Mouse (Mus musculus) forebrain, embryonic 10.5 days (tissue): Measurements from ENCODE around the gene Ralgapa2. TPM values are rescaled to one million over a fixed set of nuclear protein-coding genes. Genes with fewer than 3 reads are reported as not detected.
A peak's percentile ranks its signal among the peaks of the same experiment; 100 is the strongest.

Experiments used
- DNase-seq: peaks from one replicate; pipeline ENCODE4 v3.0.0-alpha.2; 2017; ENCODE audit warnings: low spot score; ENCODE audit errors: extremely low spot score
- H3K27ac ChIP-seq: fragments of 300-500 bp; sonication (generic); 2 replicates; pipeline ENCODE4 v1.5.1; 2016; ENCODE audit warnings: mild to moderate bottlenecking
- H3K27me3 ChIP-seq: fragments of 300-500 bp; sonication (generic); 2 replicates; pipeline ENCODE4 v1.6.1; 2016; ENCODE audit warnings: mild to moderate bottlenecking; ENCODE audit not compliant: poor library complexity, severe bottlenecking
- H3K36me3 ChIP-seq: fragments of 300-500 bp; sonication (generic); replicated peaks from 2 replicates; pipeline ENCODE4 v1.6.1; 2016; ENCODE audit warnings: mild to moderate bottlenecking, moderate library complexity
- H3K4me1 ChIP-seq: fragments of 300-500 bp; sonication (generic); 2 replicates; pipeline ENCODE4 v1.6.1; 2016
- H3K4me3 ChIP-seq: fragments of 300-500 bp; sonication (generic); 2 replicates; pipeline ENCODE4 v1.5.1; 2016; ENCODE audit warnings: mild to moderate bottlenecking, moderate library complexity
- H3K9me3 ChIP-seq: fragments of 300-500 bp; sonication (generic); 2 replicates; pipeline ENCODE4 v1.6.1; 2016; ENCODE audit warnings: mild to moderate bottlenecking, moderate library complexity
- WGBS: fragments of 180-500 bp; shearing (Covaris S2); methylation state at CpG from one replicate; pipeline ENCODE4 v1.1.7; 2016; 5-methylcytosine and 5-hydroxymethylcytosine counted together
- polyA plus RNA-seq: library from polyadenylated mRNA; unstranded; fragments of >200 nt; fragmentation: Nextera tagmentation; extraction: Ambion mirVana; gene quantifications from 2 replicates; pipeline ENCODE4 v1.2.1, GENCODE M21; 2016

Ralgapa2 gene
- 9.9 and 12.3 TPM in 2 replicates for polyA plus RNA-seq

DNA sequence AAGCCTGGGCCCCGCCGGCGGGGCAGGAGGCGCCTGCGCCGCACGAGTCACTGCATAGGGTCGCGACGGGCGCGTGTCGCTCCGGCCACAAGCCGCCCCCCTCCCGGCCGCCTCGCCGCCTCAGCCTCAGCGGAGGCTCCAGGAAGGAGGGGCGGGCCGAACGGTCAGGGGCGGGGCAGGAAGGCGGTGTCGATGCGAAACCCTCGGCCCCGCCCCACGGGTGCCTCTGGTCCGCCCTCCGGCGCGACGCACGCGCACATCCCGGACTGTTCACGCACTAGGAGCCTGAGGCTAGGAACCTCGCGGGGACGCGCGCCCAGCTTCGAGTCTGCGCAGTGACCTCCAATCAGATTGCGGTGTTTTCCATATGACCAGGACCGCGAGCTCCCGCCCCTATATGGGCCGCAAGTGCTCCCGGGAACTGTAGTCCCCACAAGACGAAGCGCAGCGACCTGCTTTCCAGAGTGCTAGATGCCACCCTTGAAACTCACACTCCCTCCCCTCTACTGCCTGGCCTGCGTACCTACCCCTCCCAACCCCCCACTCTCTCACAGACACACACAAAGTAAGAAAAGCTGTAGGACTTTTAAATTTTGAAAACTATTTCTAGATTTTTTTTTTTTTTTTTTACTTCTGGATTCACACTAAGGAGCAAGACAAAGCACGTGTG, at the start of gene Ralgapa2:
Ralgapa2 (minus strand) TSS at position 434 of the 670 bp plus-strand sequence.
- H3K4me1 ChIP-seq, result peaks cover 35% of the 10 kb centered on the region
- WGBS, result 1% methylated on average over 46 of the region's 57 CpGs
- H3K27ac ChIP-seq, result peak within 1 kb of the TSS; percentile 94
- no peaks in the 10 kb centered on the region for H3K27me3 ChIP-seq
- H3K4me3 ChIP-seq, result peak within 1 kb of the TSS; percentile 89
- peak; percentile 99 for DNase-seq
- H3K9me3 ChIP-seq, result no peaks in the 10 kb centered on the region
- H3K36me3 ChIP-seq, result no peaks in the 10 kb centered on the region

DNA sequence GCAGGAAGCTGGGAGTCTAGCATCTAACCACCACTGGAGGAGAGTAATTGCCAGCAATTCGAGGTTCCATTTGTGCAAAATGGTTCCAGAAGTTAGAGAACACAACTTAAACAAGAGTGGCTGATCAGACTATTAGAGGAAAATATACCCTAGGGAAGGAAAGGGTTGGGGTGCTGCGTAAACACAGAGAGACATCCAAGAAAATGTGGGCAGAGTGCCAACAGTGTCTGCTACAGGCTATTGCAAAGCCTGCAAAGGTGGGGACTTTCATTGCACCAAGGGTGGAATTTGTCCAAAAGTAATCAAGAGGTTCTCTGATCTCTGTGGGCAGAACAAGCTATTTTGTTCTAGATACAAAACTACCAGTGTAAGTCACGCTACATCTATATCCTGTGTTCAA, 49.4 kb upstream of the Ralgapa2 start:
- Histone ChIP-seq H3K9me3 (no peaks in the 10 kb centered on the region), H3K4me3 (no peak overlapping the region), H3K4me1 (peaks cover 8% of the 10 kb centered on the region; the same call in 1 of the 2 replicates), H3K27me3 (no peaks in the 10 kb centered on the region), H3K27ac (no peak overlapping the region), H3K36me3 (no peaks in the 10 kb centered on the region)
- WGBS, result 88% methylated on average over 3 of the region's 3 CpGs
- DNase-seq, result no peak

GRCm38 (mm10) chr2:146560633-146561043, 48.5 kb upstream of the Ralgapa2 start:
- peaks cover 8% of the 10 kb centered on the region; the same call in 1 of the 2 replicates for H3K4me1 ChIP-seq
- H3K27ac ChIP-seq, result no peak overlapping the region
- WGBS, result 85% methylated on average over 4 of the region's 4 CpGs
- H3K9me3 ChIP-seq, result no peaks in the 10 kb centered on the region
- H3K27me3 ChIP-seq, result no peaks in the 10 kb centered on the region
- no peaks in the 10 kb centered on the region for H3K36me3 ChIP-seq
- H3K4me3 ChIP-seq, result no peak overlapping the region
- no peak for DNase-seq

- Histone ChIP-seq H3K4me1 (0 out of 2 replicates have a peak, but pooled peaks cover 2% of the 10 kb centered on the region), H3K9me3 (no peaks in the 10 kb centered on the region), H3K36me3 (no peaks in the 10 kb centered on the region), H3K27me3 (no peaks in the 10 kb centered on the region), H3K4me3 (no peak overlapping the region), H3K27ac (no peak overlapping the region)
- no peak for DNase-seq
These were observed 44.0 kb upstream of the Ralgapa2 start for GRCm38 (mm10) chr2:146556148-146556547.

DNA sequence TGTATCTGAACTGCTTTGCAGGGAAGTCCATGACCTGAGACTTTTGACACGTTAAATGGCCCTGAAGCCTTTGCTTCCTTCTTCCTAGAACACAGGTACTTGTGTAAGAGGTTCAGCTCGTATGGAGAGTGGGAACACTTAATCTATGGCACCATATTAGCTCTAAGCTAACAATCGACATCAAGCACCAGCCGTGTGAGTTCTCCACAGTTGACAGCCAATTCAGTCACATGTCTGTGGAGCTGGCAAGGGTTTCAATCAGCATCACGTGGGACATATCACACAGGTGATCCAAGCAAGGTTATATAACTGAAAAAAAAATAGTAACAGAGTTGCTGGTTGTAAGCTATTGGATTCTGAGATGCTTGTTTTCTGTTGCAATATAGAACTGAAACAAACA, 43.2 kb upstream of the Ralgapa2 start:
- H3K4me3 ChIP-seq, result no peak overlapping the region
- no peak overlapping the region for H3K27ac ChIP-seq
- H3K9me3 ChIP-seq, result no peaks in the 10 kb centered on the region
- WGBS, result 85% methylated on average over 5 of the region's 5 CpGs
- no peaks in the 10 kb centered on the region for H3K36me3 ChIP-seq
- no peaks in the 10 kb centered on the region for H3K27me3 ChIP-seq
- no peak for DNase-seq
- H3K4me1 ChIP-seq, result peaks cover 8% of the 10 kb centered on the region

DNA sequence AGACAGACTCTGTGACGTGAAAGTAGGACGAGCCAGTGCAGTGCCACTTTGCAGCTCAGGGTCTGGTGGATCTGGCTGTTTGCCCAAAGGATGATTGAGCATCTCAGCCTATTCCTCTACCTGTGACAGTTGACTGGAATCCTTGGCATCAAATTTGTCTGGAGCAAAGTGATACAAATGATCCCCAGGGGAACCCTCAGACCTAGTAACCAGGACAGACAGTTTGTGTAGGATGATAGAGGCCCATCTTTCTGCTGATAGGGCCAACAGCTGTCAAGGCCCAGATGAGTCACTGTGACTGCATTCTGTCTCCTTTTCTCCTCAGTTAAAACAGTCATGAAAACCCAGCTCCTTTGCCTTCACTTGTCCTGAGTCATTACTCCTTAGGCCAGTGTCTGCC, 41.6 kb upstream of the Ralgapa2 start:
- Histone ChIP-seq H3K4me1 (peaks cover 24% of the 10 kb centered on the region), H3K4me3 (no peak overlapping the region), H3K36me3 (no peaks in the 10 kb centered on the region), H3K27ac (no peak overlapping the region), H3K27me3 (no peaks in the 10 kb centered on the region), H3K9me3 (no peaks in the 10 kb centered on the region)
- no peak for DNase-seq
- 58% methylated on average over 2 of the region's 2 CpGs for WGBS

GRCm38 (mm10) chr2:146551818-146552217, 39.7 kb upstream of the Ralgapa2 start:
- H3K27ac ChIP-seq, result no peak overlapping the region
- H3K4me3 ChIP-seq, result no peak overlapping the region
- no peaks in the 10 kb centered on the region for H3K9me3 ChIP-seq
- H3K36me3 ChIP-seq, result no peaks in the 10 kb centered on the region
- peaks cover 39% of the 10 kb centered on the region for H3K4me1 ChIP-seq
- no peak for DNase-seq
- no peaks in the 10 kb centered on the region for H3K27me3 ChIP-seq
- 90% methylated on average over 4 of the region's 4 CpGs for WGBS

DNA sequence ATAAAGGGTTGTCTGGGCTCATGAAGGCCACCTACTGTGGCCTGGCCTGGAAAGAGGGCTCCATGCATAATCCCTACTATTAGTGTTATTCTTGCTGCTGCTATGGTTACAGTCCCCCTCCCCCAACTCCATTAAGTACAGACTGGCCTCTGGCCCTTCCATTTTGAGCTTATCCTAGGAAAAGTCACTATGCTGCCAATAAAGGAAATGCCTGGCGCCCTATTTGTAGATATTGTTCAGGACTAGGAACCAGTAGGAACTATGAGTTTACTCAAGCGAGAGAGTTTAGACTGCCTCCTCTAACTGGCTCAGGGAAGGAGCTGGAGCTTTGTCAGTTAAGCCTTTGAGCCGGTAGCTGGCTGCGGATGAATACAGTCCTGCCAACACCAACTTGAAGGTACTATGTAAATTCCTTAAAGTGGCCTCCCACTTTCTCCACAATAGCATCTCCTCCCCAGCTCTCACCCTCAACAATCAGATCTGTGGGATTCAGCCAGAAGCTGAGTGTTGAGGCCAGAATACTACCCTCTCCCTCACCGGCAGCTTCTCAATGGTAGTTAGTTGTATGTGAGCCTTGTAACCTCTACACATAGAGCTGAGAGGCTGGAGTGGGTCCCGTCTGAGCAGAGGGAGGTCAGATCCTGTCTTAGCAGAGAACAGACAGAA, 37.1 kb upstream of the Ralgapa2 start:
- Histone ChIP-seq H3K4me1 (peaks cover 45% of the 10 kb centered on the region), H3K36me3 (no peaks in the 10 kb centered on the region), H3K27ac (peak overlapping the region; percentile 86), H3K9me3 (no peaks in the 10 kb centered on the region), H3K4me3 (no peak overlapping the region), H3K27me3 (no peaks in the 10 kb centered on the region)
- WGBS, result 5% methylated on average over 6 of the region's 6 CpGs
- DNase-seq, result peak; percentile 79

- Histone ChIP-seq H3K4me1 (peaks cover 27% of the 10 kb centered on the region), H3K36me3 (no peaks in the 10 kb centered on the region), H3K4me3 (no peak overlapping the region), H3K27me3 (no peaks in the 10 kb centered on the region), H3K27ac (no peak overlapping the region), H3K9me3 (peaks cover 13% of the 10 kb centered on the region)
- no peak for DNase-seq
- 84% methylated on average over 1 of the region's 1 CpGs for WGBS
These were observed 32.1 kb upstream of the Ralgapa2 start for GRCm38 (mm10) chr2:146544155-146544814.

DNA sequence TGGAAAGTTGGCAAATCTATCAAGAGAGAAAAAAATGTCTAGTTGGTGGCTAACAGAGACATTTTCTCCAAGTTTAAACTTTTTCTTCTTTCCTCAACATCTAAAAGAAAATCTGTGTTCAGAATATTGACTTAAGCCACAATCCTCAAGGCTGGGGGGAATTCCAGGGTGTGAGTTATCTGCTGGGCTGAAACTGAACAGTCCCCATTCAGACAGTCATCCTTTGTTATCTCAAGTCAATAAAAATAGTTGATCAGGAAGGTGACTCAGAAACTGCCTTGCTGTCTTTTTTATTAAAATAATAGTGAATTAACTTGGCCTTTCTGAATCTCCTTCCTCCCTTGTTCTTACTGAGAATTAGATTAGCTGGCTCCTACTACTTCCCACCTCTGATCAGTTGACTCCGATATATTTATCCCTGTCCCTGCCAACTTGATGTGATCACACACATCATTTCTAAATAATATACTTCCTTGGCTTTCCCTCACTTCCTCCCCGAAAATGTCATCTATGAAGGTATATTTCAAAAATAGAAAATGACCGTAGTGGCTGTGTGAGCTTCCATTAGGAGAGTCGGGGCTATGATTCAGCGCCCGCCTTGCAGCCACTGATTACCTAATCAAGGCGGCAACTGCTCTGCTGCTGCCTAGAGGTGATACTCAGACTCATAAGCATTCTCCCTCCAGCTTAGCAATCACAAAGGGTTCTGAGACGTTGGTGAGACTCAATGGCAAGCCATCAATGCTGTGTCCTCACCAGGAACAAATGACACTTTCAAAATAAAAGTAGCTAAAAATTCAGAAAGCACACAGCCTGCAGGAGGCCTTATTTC, 21.2 kb upstream of the Ralgapa2 start:
- no peaks in the 10 kb centered on the region for H3K27me3 ChIP-seq
- no peak for DNase-seq
- no peak overlapping the region for H3K4me3 ChIP-seq
- H3K36me3 ChIP-seq, result no peaks in the 10 kb centered on the region
- WGBS, result 78% methylated on average over 8 of the region's 8 CpGs
- no peaks in the 10 kb centered on the region for H3K9me3 ChIP-seq
- H3K4me1 ChIP-seq, result no peaks in the 10 kb centered on the region
- no peak overlapping the region for H3K27ac ChIP-seq

DNA sequence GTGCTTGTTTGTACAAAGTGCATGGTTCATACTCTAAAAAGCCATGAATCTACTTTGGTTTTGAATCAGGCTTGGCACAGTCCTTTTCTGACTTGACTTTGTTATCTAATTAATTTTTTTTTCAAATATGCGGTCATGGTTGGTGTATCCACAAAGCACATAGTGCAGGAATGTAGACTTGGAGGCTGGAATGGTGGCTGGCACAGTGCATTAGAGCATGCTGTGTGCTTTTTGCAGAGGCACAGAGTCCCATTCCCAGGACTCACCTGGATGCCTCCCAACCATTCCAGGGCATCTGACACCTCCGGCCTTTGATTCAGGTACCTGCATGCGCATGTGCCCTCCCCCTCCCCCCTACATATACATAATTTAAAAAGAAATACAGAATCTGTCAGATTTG, 20.3 kb upstream of the Ralgapa2 start:
- 96% methylated on average over 3 of the region's 3 CpGs for WGBS
- Histone ChIP-seq H3K4me1 (no peaks in the 10 kb centered on the region), H3K9me3 (no peaks in the 10 kb centered on the region), H3K4me3 (no peak overlapping the region), H3K36me3 (no peaks in the 10 kb centered on the region), H3K27me3 (no peaks in the 10 kb centered on the region), H3K27ac (no peak overlapping the region)
- no peak for DNase-seq

GRCm38 (mm10) chr2:146525483-146525882, 13.3 kb upstream of the Ralgapa2 start:
- H3K27ac ChIP-seq, result no peak overlapping the region
- H3K9me3 ChIP-seq, result no peaks in the 10 kb centered on the region
- no peaks in the 10 kb centered on the region for H3K36me3 ChIP-seq
- no peak overlapping the region for H3K4me3 ChIP-seq
- 57% methylated on average over 2 of the region's 2 CpGs for WGBS
- H3K27me3 ChIP-seq, result no peaks in the 10 kb centered on the region
- no peak for DNase-seq
- H3K4me1 ChIP-seq, result no peaks in the 10 kb centered on the region
